Mouse (Mus musculus) right cerebral cortex, adult 18-20 months (tissue): ENCODE results near the gene Rbm42.
A peak's percentile ranks its signal among the peaks of the same experiment; 100 is the strongest.

ENCODE experiments used
- DNase-seq: peaks from one replicate; pipeline ENCODE4 v3.0.0; 2022; ENCODE audit warnings: mixed read lengths

Gene Rbm42

DNA sequence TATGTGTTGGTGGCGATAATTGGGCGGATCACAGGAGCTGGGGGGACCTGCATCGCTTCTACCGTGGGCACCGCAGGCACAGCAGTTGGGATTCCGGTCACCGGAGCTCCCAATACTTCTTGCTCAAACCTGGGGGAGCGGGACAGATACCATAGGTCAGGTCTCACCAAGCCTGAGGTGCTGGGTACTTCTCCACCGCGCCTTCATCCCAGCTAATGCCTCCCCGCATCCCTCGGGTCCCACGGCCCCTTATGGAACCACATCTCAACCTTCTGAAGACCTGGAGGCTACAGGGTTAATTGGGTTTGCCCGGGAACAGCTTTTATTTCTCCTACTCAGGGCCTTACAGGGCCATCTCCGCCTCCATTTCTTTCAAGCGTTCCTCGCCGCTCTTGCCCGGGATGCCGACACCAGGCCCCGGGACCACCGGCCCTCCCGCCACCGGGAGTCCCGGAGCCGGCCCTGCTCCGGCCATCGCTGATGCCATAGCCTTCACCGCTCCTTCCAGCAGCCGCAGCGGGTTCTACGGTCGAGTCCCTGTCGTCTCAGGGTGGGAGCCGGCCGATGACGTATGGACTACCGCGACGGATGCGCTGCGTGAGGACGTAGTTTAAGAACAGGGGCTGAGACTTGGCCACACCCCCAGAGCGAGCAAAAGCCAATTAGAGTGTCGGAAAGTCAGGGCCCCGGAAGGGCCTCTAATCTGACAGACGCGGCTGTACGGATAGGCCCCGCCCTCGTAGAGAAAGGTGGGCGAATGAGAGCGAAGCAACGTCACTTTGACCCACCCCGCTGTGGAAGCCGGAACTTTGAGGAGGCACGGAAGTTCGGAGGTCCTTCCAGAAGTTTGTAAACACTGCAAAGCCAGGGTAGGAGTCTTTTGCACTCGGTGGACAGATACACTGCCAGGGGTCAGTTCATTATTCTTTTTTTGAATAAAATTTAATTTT is at the start of gene Rbm42:
Gene Rbm42, minus strand, starts transcription at position 727 of the 950 bp plus-strand sequence.
- peak; percentile 99 for DNase-seq

- no peak for DNase-seq
Observed at GRCm38 (mm10) chr7:30698589-30698988, 48.5 kb upstream of the Rbm42 start, which contains the start of gene 2200002J24Rik. 2200002J24Rik (plus strand) TSS chr7:30698926.

GRCm38 (mm10) chr7:30698101-30698500 is 48.0 kb upstream of the Rbm42 start:
- no peak for DNase-seq

GRCm38 (mm10) chr7:30688325-30688724 is 38.2 kb upstream of the Rbm42 start:
- peak; percentile 18 for DNase-seq

DNA sequence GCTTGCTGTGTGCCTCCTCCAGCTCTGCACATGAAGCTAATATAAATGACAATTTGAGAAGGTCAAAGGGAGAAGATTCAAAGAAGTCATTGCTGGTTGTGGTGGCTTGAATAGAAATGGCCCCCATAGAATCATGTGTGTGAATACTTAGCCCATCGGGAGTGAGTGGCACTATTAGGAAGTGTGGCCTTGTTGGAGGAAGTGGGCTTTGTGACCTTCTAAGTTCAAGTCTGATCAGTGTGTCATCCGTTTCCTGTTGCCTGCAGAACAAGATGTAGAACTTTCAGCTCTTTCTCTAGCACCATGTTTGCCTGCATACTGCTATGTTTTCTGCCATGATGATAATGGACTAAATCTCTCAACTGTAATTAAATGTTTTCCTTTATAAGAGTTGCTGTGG is 33.3 kb upstream of the Rbm42 start:
- DNase-seq, result no peak

DNA sequence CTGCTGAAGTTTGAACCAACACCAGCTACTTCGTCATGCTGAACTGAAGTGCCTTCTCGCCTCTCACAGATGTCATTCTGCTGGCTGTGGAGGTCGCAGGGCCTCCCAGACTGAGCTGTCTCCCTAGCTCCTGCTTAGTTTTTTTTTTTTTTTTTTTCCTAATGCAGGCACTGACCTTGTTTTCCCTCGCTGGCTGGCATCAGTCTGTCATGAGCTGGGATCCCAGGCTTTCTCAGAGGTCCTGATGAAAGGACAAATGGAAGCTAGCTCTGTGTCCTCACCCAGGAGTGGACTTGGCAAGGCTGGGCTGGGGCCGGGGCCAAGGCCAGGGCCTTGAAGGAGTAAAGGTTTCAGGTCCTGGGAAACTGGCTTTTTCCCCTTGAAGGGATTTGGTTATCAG is 31.8 kb upstream of the Rbm42 start:
- no peak for DNase-seq

DNA sequence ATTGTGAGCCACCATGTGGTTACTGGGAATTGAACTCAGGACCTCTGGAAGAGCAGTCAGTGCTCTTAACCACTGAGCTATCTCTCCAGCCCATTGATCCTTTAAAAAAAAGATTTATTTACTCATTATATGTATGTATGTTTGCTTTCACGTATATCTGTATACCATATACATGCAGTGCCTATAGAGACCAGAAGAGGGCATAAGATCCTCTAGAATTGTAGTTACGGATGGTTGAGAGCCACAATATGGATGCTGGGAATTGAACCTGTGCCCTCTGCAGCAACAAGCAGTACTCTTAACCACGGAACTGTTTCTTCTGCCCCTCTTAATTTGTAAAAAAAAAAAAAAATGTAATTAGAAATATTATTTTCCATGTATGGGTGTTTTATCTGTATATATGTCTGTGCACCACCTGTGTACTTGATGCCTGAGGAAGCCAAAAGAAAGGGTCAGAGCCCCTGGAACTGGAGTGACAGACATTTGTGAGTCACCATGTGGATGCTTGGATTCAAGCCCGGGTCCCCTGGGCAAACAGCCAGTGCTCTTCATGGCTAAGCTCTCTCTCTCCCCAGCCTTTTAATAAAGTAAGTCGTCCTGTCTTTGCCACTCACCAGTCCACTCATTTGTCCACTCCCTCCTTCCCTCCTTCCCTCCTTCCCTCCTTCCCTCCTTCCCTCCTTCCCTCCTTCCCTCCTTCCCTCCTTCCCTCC is 28.3 kb upstream of the Rbm42 start:
- no peak for DNase-seq

- DNase-seq, result no peak
Observed at GRCm38 (mm10) chr7:30671480-30671879, 21.4 kb upstream of the Rbm42 start, which contains the start of gene Pmis2. Pmis2 (minus strand) TSS chr7:30671605.

DNA sequence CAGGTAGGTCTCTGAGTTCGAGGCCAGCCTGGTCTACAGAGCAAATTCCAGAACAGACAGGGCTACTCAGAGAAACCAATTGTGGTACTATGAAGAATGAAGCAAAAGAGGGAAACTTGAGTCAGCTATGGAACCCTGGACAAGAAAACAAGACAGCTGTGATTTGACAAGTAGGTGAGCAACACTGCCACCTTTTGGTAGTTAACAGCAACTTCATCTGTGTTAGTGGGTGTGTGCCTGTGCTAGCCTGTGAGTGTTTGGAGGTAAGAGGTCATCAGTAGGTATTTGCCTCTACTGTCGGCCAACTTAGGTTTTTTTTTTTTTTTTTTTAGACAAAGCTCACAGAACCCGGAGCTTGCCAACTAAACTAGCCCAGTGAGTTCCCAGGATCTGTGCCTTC is 19.1 kb upstream of the Rbm42 start:
- no peak for DNase-seq

DNA sequence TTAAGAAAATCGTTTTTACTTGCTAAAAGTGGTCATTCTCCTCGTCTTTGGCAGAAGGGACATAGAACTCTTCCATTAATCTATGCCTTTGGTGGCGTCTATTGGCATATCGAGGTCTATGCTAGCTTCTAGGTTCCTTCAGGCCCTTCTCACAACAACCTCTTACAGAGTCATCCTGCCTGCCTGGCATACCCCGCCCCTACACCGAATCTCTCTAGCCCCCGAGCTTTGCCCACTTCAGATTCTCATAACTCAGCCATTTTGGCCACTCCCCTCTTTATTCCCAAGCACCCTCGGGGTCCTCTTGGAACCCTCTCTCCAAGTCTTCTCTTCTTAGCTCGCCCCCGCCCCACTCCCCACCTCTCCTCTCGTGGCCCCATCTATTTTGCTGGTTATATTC is 15.2 kb upstream of the Rbm42 start:
- DNase-seq, result no peak

- DNase-seq, result peak; percentile 93
Observed at GRCm38 (mm10) chr7:30664529-30665200, 14.5 kb upstream of the Rbm42 start, which contains the start of gene Haus5. Haus5 (minus strand) TSS chr7:30664994.

GRCm38 (mm10) chr7:30639083-30639482 is 11.0 kb downstream of the Rbm42 start:
- DNase-seq, result no peak

- DNase-seq, result no peak
Observed at GRCm38 (mm10) chr7:30636395-30636794, 13.7 kb downstream of the Rbm42 start.

DNA sequence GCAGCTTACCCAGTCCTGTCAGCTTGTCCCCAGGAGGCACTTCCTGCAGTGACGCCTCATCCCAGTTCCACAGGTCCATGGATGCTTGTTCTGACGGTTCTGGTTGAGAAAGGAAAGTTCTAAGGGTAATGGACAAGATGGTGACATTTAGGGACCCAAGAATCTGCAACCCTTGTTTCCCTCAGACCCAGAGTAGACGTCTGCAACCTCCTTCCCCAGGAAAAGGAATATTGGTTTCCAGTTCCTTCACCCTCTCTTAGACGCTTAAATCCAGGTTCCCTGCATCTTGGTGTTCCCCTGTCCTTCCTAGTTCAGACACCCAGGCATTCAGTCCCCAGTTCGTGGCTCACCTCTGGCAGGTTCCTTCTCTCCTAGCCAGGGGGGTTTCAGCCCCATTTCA is 14.4 kb downstream of the Rbm42 start, which contains the start of gene Etv2:
Gene Etv2, minus strand, starts transcription at position 101 of the 400 bp plus-strand sequence.
- no peak for DNase-seq

DNA sequence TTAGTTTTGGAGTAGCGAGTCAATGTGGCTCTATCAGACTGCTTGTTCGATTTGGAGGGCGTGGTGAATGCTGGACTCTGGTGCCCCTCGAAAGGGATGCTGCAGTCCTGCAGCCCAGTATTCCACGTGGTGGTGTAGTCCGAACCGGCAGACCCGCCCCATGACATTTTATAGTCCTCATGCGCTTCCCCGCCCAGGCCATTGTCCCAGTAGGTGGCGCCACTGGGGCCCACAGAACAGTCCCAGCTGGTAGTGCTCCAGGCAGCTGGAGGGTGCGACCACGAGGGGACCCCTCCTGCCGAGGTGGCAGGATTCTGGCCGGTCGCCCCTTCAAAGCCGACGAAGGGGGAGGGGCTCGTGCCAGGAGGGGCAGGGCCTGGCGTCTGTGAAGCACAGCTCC is 15.5 kb downstream of the Rbm42 start:
- no peak for DNase-seq

DNA sequence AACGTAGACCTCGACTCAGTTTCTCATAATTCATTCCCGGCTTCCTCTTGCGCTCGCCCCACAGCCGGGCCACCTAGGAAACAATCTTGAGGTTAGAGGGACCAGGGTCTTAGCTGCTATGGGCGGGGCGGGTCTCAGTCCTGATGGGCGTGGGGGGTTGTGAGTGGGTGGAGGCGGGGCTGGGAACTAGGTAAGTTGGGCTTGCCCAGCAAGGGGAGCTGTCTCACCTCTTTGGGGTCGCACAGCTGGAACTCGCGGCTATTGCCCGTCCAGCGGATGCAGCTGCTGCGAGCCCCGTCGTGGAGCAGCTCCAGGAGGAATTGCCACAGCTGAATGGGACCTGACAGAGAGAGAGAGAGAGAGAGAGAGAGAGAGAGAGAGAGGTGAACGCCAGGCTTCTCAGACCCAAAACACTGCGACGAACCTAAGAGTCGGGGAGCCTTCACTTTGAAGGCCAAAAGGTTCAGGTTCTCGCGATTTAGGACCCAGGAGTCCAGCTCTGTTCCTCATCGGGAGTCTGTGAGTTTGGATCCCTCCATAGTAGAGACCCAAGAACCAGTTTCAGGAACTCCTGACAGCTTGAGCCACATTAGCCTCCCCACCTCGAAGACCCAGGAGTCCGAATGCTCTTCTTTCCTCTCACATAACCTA is 16.2 kb downstream of the Rbm42 start:
- no peak for DNase-seq

- DNase-seq, result no peak
Observed at GRCm38 (mm10) chr7:30629013-30629412, 21.1 kb downstream of the Rbm42 start.

DNA sequence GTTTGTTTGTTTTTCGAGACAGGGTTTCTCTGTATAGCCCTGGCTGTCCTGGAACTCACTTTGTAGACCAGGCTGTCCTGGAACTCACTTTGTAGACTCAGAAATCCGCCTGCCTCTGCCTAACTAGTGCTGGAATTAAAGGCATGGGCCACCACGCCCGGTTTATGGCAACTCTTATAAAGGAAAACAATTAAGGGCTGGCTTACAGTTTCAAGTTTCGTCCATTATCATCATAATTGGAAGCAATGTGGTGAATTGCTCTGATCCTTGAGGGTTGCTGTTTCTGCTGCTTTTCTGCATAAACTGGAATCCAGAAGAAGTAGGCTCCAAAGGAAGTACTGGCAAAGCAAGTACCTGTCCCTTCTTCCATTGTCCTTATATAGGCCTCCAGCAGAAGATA is 23.5 kb downstream of the Rbm42 start:
- no peak for DNase-seq

- peak; percentile 91 for DNase-seq
Observed at GRCm38 (mm10) chr7:30625530-30626384, 24.4 kb downstream of the Rbm42 start, which contains the start of gene Cox6b1. Cox6b1 (minus strand) TSS chr7:30626151.

DNA sequence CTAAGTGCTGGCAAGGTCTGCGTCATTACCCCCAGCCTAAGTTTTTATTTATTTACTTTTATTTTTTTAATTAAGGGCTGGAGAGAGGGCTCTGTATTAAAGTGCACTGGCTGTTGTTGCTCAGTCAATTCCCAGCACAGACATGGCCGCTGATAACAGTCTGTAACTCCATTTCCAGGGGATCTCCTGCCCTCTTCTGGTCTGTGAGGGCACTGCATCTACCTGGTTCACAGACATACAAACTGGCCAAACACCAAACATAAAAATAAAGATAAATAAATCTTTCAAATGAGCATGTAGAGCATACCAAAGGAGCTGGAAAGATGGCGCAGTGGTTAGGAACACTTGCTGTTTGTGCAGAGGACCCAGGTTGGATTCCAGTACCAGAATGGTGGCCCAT is 30.9 kb downstream of the Rbm42 start:
- no peak for DNase-seq

- DNase-seq, result no peak
Observed at GRCm38 (mm10) chr7:30618658-30619057, 31.5 kb downstream of the Rbm42 start.
